Mouse (Mus musculus): Measurements from ENCODE around the gene Agbl3. TPM values are rescaled to one million over a fixed set of nuclear protein-coding genes. Genes with fewer than 3 reads are reported as not detected.

Agbl3 gene
- polyA plus RNA-seq, 1 experiment from 2014 or later, result 4.7 TPM

DNA sequence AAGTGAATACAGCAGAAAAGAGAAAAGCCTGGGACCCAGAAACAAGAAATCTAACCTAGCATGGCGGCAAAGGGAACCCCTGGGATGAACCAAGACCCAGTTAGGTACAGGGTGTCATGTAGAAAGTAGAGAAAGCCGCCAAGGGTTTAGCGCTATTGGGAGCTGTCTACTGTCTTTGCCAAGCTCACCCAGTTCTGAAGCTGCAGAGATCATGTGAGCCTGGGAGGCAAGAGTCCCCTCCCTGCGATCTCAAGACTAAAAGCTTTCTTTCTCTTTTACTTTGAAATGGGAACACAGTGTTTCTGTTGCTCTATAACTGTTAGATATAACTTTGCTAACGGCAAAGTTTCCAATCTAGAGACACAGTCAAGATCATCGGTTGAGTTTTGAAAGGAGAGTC lies 82.1 kb downstream of the Agbl3 start:
- Histone ChIP-seq H3K36me3 (ENCODE audit: insufficient read depth, low read length) (no peaks in the 10 kb centered on the region), H3K9ac (replicated peaks; ENCODE audit: low read length) (no peak overlapping the region), H3K27ac (ENCODE audit: low read length) (no peak overlapping the region), H3K4me3 (ENCODE audit: low read length) (peak overlapping the region; percentile 30; the same call in 1 of the 2 replicates), H3K9me3 (ENCODE audit: low read length) (0 out of 2 replicates have a peak, but pooled peaks cover 1% of the 10 kb centered on the region), H3K4me1 (ENCODE audit: insufficient read depth, low read length) (peaks cover 28% of the 10 kb centered on the region), H3K27me3 (ENCODE audit: insufficient read depth, low read length) (no peaks in the 10 kb centered on the region), H3K4me2 (replicated peaks; ENCODE audit: low read depth, low read length) (peak overlapping the region; percentile 45; the same call in 1 of the 2 replicates)
- 94% methylated on average over 6 of the region's 6 CpGs for WGBS
- ATAC-seq (ENCODE audit: low FRiP score, low TSS enrichment), result no peak

DNA sequence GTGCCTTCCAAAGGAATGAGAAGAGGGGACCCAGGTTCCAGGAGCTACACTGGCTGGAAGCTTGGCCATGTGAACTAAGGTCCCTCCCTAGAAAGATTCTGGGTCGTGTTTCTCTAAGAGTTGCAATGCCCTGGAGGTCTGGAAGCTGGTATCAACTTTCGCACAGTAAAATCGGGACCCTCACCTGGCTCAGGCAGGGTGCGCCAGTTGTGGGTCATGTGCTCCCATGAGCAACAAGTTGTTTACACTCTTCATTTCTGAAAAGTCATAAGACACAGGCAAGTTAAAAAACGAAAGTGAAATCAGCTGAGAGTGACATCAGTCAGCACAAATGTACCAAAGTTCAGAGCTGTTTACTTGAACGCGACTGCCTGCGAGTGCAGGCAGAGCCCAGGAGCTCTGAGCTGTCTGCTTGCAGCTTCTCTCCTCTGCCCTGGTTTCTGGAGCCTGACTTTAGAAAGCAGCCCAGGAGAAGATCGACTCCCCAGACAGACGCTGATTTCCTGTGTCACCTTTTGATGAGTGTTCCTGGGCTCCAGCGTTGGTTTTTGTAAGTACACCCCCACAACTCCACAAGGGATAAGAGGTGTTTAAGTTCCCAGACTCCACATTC lies 82.7 kb downstream of the Agbl3 start, which contains the start of gene Tmem140:
Gene Tmem140, plus strand, starts transcription at position 356 of the 613 bp plus-strand sequence.
- WGBS, result 16% methylated on average over 11 of the region's 11 CpGs
- H3K36me3 ChIP-seq (ENCODE audit: insufficient read depth, low read length), result no peaks in the 10 kb centered on the region
- peak within 1 kb of the TSS; percentile 55 for H3K9ac ChIP-seq (replicated peaks; ENCODE audit: low read length)
- H3K4me1 ChIP-seq (ENCODE audit: insufficient read depth, low read length), result peaks cover 28% of the 10 kb centered on the region
- peak within 1 kb of the TSS; percentile 45 for H3K4me2 ChIP-seq (replicated peaks; ENCODE audit: low read depth, low read length)
- peak within 1 kb of the TSS; percentile 30 for H3K4me3 ChIP-seq (ENCODE audit: low read length)
- no peaks in the 10 kb centered on the region for H3K9me3 ChIP-seq (ENCODE audit: low read length)
- H3K27ac ChIP-seq (ENCODE audit: low read length), result 0 out of 2 replicates have a peak within 1 kb of the TSS, but pooled peaks have one; percentile 12
- H3K27me3 ChIP-seq (ENCODE audit: insufficient read depth, low read length), result no peaks in the 10 kb centered on the region
- 0 out of 2 replicates have a peak, but pooled peaks have one; percentile 27 for ATAC-seq (ENCODE audit: low FRiP score, low TSS enrichment)

DNA sequence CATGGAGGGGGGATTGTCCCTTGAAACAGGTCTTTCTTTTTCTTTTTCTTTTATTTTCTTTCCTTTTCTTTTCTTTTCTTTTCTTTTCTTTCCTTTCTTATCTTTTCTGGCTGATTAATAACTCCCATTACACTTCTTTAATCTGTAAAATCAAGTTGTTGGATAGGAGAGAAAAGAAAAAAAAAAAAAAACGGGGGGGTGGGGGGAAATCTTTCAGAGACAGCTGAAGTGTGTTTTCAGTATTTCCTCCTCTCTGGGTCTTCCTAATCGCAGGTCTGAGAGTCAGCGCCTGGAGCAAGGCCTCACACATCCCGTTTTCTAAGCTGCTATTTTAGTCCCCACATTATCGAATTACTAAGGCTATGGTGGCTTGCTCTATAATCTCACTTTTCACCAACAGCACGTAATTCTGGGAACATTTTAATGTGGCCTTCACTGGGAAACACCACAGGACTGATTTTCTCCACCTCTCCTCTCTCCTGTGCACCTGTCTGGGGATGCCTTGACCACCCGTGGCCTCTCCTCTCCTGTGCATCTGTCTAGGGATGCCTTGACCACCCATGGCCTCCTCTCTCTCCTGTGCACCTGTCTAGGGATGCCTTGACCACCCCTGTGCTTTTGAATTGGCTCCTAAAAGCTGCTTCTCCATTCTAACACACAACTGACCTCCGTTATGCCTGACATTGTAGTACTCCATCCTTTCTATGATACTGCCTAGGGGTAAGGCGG lies 83.7 kb downstream of the Agbl3 start:
- Histone ChIP-seq H3K4me1 (ENCODE audit: insufficient read depth, low read length) (peaks cover 31% of the 10 kb centered on the region), H3K36me3 (ENCODE audit: insufficient read depth, low read length) (no peaks in the 10 kb centered on the region), H3K4me3 (ENCODE audit: low read length) (no peak overlapping the region), H3K27ac (ENCODE audit: low read length) (no peak overlapping the region), H3K4me2 (replicated peaks; ENCODE audit: low read depth, low read length) (no peak overlapping the region), H3K9ac (replicated peaks; ENCODE audit: low read length) (no peak overlapping the region), H3K9me3 (ENCODE audit: low read length) (no peaks in the 10 kb centered on the region), H3K27me3 (ENCODE audit: insufficient read depth, low read length) (no peaks in the 10 kb centered on the region)
- ATAC-seq (ENCODE audit: low FRiP score, low TSS enrichment), result no peak
- WGBS, result 62% methylated on average over 9 of the region's 9 CpGs

DNA sequence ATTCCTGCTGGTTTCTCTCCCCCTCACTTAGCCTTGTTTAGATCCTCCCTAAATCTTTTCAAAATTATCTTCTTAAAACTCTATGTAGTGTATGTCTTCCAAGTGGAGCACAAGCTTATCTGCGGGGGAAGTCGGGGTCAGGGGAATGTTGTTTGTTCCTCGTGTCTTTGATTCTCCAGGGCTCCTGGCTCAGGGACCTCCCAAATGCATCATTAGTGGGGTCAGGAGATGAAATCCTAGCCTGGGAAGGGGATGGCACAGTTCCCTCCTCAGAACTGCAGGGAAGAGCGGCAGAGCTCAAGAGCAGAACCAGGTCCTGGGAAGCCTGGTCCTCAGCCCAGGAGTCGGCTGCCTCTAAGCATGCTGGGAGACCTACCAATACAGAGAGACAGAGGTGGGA lies 85.0 kb downstream of the Agbl3 start:
- Histone ChIP-seq H3K27ac (ENCODE audit: low read length) (peak overlapping the region; percentile 72; the same call in 1 of the 2 replicates), H3K9me3 (ENCODE audit: low read length) (no peaks in the 10 kb centered on the region), H3K9ac (replicated peaks; ENCODE audit: low read length) (no peak overlapping the region), H3K36me3 (ENCODE audit: insufficient read depth, low read length) (no peaks in the 10 kb centered on the region), H3K4me3 (ENCODE audit: low read length) (no peak overlapping the region), H3K4me2 (replicated peaks; ENCODE audit: low read depth, low read length) (no peak overlapping the region), H3K27me3 (ENCODE audit: insufficient read depth, low read length) (no peaks in the 10 kb centered on the region), H3K4me1 (ENCODE audit: insufficient read depth, low read length) (peaks cover 35% of the 10 kb centered on the region)
- 46% methylated on average over 5 of the region's 5 CpGs for WGBS
- no peak for ATAC-seq (ENCODE audit: low FRiP score, low TSS enrichment)

DNA sequence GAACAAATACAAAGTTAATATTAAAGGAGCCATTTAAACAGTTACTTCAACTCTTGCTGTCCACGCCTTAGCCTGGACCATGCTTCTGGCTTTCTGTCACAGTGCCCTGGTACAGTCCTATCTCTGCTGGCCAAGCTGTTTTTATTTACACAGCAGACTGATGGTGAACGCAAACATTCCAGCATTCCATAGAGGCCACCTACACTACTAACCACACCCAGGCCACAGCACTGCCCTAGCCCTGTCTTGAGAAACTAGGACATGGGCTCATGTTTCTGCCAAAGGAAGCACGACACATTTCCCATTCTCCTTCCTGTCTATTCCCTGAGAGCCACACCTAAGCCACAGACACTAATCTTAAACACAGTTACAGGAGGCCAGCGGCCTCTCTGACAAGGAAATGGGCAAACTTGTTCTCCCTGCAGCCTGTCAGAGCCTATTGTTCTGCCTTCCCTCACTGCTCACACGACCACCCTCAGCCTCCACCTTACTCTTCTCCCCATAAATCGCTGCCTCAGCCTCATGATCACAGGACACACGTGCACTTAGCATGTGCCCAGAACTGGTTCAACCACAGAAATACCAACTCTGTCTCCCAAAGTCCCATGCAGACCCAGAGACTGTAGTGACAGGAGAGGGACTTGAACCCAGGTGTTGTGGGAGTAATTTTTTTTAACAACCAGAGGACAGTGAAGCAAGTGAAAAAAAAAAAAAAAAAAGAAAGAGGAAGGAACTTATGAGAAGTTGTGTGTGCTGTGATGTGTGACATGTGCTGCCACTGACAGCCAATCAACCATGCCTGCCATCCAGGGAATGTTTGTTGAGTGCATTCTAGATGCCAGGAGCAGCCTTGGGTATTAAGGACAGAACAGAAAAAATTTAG lies 85.7 kb downstream of the Agbl3 start:
- no peaks in the 10 kb centered on the region for H3K9me3 ChIP-seq (ENCODE audit: low read length)
- 53% methylated on average over 7 of the region's 7 CpGs for WGBS
- H3K27ac ChIP-seq (ENCODE audit: low read length), result peak overlapping the region; percentile 72; the same call in 1 of the 2 replicates
- H3K4me3 ChIP-seq (ENCODE audit: low read length), result no peak overlapping the region
- ATAC-seq (ENCODE audit: low FRiP score, low TSS enrichment), result peak; percentile 57
- no peaks in the 10 kb centered on the region for H3K36me3 ChIP-seq (ENCODE audit: insufficient read depth, low read length)
- no peak overlapping the region for H3K9ac ChIP-seq (replicated peaks; ENCODE audit: low read length)
- H3K4me2 ChIP-seq (replicated peaks; ENCODE audit: low read depth, low read length), result no peak overlapping the region
- no peaks in the 10 kb centered on the region for H3K27me3 ChIP-seq (ENCODE audit: insufficient read depth, low read length)
- H3K4me1 ChIP-seq (ENCODE audit: insufficient read depth, low read length), result peaks cover 36% of the 10 kb centered on the region

DNA sequence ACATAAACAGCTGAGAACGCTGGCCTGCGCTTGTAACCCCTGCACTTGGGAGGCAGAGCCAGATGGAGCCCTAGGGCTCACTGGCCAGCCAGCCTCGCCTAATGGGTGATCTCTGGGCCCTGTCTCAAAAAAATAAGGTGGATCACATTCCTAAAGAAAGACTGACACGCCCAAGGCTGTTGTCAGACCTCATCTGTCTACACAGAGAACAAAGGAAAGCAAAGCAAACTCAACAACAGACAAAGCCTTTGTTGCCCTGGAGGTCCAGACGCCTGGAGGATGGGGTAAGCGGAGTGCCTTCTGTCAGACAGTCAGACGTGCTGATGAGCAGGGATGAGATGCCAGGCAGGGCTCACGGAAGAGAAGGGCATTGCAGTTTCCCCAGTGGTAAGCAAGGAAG lies 86.6 kb downstream of the Agbl3 start:
- Histone ChIP-seq H3K36me3 (ENCODE audit: insufficient read depth, low read length) (no peaks in the 10 kb centered on the region), H3K4me3 (ENCODE audit: low read length) (no peak overlapping the region), H3K9me3 (ENCODE audit: low read length) (no peaks in the 10 kb centered on the region), H3K27ac (ENCODE audit: low read length) (no peak overlapping the region), H3K4me1 (ENCODE audit: insufficient read depth, low read length) (peaks cover 38% of the 10 kb centered on the region), H3K9ac (replicated peaks; ENCODE audit: low read length) (no peak overlapping the region), H3K27me3 (ENCODE audit: insufficient read depth, low read length) (no peaks in the 10 kb centered on the region), H3K4me2 (replicated peaks; ENCODE audit: low read depth, low read length) (no peak overlapping the region)
- WGBS, result 67% methylated on average over 8 of the region's 8 CpGs
- ATAC-seq (ENCODE audit: low FRiP score, low TSS enrichment), result no peak

DNA sequence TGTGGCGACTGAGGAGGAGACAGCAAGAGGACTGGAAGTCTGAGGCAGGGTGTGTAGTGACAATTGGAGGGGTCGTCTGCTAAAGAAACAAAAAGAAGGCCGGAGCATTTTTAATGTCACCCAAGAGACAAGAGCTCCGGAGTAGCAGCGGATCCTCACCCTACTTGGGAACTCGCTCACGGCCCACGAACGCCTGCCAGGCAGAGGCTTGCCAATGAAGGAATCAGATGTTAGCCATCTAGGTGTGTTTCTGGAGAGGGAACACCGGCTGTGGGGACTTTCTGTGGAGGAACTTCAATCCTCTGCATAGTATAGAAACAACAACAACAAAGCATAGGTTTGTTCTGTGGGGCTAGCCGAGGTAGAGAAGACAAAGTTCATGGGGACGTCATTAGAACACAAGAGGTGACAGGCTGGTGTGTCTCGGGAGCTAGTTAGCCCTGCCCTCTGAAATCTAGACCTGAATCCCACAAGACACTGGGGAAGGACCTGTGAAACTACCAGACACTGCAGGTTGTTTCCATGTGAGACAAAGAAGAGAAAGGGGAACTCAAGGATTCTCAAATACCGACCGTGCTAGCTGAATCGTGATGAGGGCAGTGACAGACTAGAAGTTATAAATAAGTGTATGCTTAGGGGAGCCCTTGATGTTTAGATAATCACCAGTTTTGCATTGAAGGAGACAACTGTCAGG lies 87.2 kb downstream of the Agbl3 start:
- H3K36me3 ChIP-seq (ENCODE audit: insufficient read depth, low read length), result no peaks in the 10 kb centered on the region
- H3K9me3 ChIP-seq (ENCODE audit: low read length), result no peaks in the 10 kb centered on the region
- no peak overlapping the region for H3K4me2 ChIP-seq (replicated peaks; ENCODE audit: low read depth, low read length)
- H3K4me3 ChIP-seq (ENCODE audit: low read length), result no peak overlapping the region
- H3K4me1 ChIP-seq (ENCODE audit: insufficient read depth, low read length), result peaks cover 38% of the 10 kb centered on the region
- WGBS, result 77% methylated on average over 16 of the region's 16 CpGs
- H3K27me3 ChIP-seq (ENCODE audit: insufficient read depth, low read length), result no peaks in the 10 kb centered on the region
- H3K9ac ChIP-seq (replicated peaks; ENCODE audit: low read length), result no peak overlapping the region
- no peak overlapping the region for H3K27ac ChIP-seq (ENCODE audit: low read length)
- no peak for ATAC-seq (ENCODE audit: low FRiP score, low TSS enrichment)

DNA sequence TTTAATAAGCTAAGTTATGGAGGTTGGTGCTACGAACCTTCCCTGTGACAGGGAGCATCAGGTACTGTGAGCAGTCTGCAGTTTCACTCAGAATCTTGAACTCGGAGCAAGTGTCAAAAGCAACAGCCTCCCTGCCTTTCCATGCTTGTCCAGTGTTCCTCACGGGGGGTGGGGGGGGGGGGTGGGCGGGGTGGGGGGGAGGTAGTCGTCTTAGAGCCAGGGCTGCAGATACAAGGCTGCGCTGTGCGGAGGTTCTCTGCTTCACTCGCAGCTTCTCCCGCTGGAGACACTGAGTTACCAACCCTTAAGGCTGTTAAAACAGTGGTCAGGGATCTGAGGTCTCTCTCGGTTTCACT lies 87.7 kb downstream of the Agbl3 start:
- H3K27ac ChIP-seq (ENCODE audit: low read length), result no peak overlapping the region
- H3K4me2 ChIP-seq (replicated peaks; ENCODE audit: low read depth, low read length), result no peak overlapping the region
- WGBS, result 80% methylated on average over 10 of the region's 10 CpGs
- H3K27me3 ChIP-seq (ENCODE audit: insufficient read depth, low read length), result no peaks in the 10 kb centered on the region
- no peaks in the 10 kb centered on the region for H3K9me3 ChIP-seq (ENCODE audit: low read length)
- no peak for ATAC-seq (ENCODE audit: low FRiP score, low TSS enrichment)
- H3K4me1 ChIP-seq (ENCODE audit: insufficient read depth, low read length), result peaks cover 34% of the 10 kb centered on the region
- H3K36me3 ChIP-seq (ENCODE audit: insufficient read depth, low read length), result no peaks in the 10 kb centered on the region
- no peak overlapping the region for H3K4me3 ChIP-seq (ENCODE audit: low read length)
- no peak overlapping the region for H3K9ac ChIP-seq (replicated peaks; ENCODE audit: low read length)

DNA sequence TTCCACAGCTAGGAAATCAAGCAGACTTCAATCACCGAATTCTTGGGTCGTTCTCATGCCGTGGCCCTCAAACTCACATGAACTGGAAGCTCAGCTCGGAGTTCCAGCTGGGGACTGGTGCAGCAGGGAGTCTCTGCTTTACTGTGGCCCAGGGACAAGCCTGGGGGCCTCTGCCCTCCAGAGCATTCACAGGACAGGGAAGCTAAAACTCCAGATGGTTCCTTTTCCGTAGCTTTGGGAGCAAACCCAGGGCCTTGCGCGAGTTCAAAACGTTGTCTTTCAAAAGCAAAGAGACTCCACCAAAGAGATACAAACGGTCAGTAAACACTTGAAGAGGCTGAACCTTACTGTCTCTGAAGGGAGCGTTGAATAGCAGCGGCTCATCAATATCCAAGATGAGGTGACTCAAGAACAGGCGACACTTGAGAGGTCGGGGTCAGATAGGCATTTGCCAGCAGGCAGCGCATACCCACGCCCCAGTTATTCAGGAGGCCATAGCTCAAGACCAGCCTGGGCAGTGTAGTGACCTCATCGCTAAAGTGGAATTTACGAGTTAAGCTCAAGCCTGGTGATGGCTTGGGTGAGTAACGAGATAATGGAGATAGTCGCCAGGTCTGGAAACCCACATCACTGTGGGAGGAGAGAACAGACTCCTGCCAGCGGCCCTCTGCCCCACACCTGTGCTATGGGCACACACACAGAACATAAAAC lies 88.4 kb downstream of the Agbl3 start:
- no peak overlapping the region for H3K4me3 ChIP-seq (ENCODE audit: low read length)
- no peak overlapping the region for H3K27ac ChIP-seq (ENCODE audit: low read length)
- 0 out of 2 replicates have a peak, but pooled peaks cover 3% of the 10 kb centered on the region for H3K36me3 ChIP-seq (ENCODE audit: insufficient read depth, low read length)
- no peaks in the 10 kb centered on the region for H3K9me3 ChIP-seq (ENCODE audit: low read length)
- no peaks in the 10 kb centered on the region for H3K27me3 ChIP-seq (ENCODE audit: insufficient read depth, low read length)
- 76% methylated on average over 20 of the region's 20 CpGs for WGBS
- no peak for ATAC-seq (ENCODE audit: low FRiP score, low TSS enrichment)
- no peak overlapping the region for H3K4me2 ChIP-seq (replicated peaks; ENCODE audit: low read depth, low read length)
- H3K9ac ChIP-seq (replicated peaks; ENCODE audit: low read length), result no peak overlapping the region
- H3K4me1 ChIP-seq (ENCODE audit: insufficient read depth, low read length), result peaks cover 34% of the 10 kb centered on the region; the same call in 1 of the 2 replicates
